Mouse (Mus musculus) liver, postnatal 0 days (tissue): ENCODE measurements at regions not wholly inside any gene's neighbourhood (a gene's known extent, or its start where the extent isn't known, plus 50 kb on each side); places are given as distances from the start of the nearest gene placed in this dataset.

Experiments used
- CTCF ChIP-seq: sonication (generic); IDR thresholded peaks from 2 replicates; pipeline ENCODE4 v1.5.1; 2016; ENCODE audit warnings: antibody characterized with exemption, low read depth
- EP300 ChIP-seq: IDR thresholded peaks from 2 replicates; pipeline ENCODE4 v1.6.1; 2016; ENCODE audit warnings: antibody characterized with exemption, low read depth, mild to moderate bottlenecking

GRCm38 (mm10) chr19:54106571-54106970, 62.6 kb downstream of the Adra2a start:
- TF ChIP-seq CTCF (no peak), EP300 (no peak)
